Mouse (Mus musculus) CH12.LX (cell line): ENCODE data around the gene Nup50.

Source experiments
- CTCF ChIP-seq, 2 experiments: IDR thresholded peaks in 1 of 2; conservative IDR thresholded peaks in 1 of 2; 2 replicates each; pipeline ENCODE4 v1.5.1; 2011 to 2012; ENCODE audit warnings: low read depth in 2 of 2, low read length in 2 of 2, improper control_type of control experiment in 1 of 2, inconsistent platforms in 1 of 2, mild to moderate bottlenecking in 1 of 2, moderate library complexity in 1 of 2
- UBTF ChIP-seq: IDR thresholded peaks from 2 replicates; pipeline ENCODE4 v1.6.1; 2012; ENCODE audit warnings: low read depth, mild to moderate bottlenecking, inconsistent platforms, low read length, improper control_type of control experiment, moderate library complexity

GRCm38 (mm10) chr15:84982888-84983287, 59.7 kb downstream of the Nup50 start:
- TF ChIP-seq UBTF (no peak), CTCF (conservative IDR thresholded peaks at IDR 0.05 in 1 of 2, IDR thresholded peaks at IDR 0.05 in 1 of 2; ENCODE audit: low read depth in 2 of 2, low read length in 2 of 2) (no peak)
